Mouse (Mus musculus) right cerebral cortex, adult 18-20 months (tissue): ENCODE measurements at regions not wholly inside any gene's neighbourhood (a gene's known extent, or its start where the extent isn't known, plus 50 kb on each side); places are given as distances from the start of the nearest gene placed in this dataset.
"Not testable (repeated sequence)": the region's sequence is repeated elsewhere in the genome, so short reads cannot be mapped to it uniquely, and the experiment has no call there.

Experiments used
- DNase-seq: peaks from one replicate; pipeline ENCODE4 v3.0.0; 2022; ENCODE audit warnings: mixed read lengths

DNA sequence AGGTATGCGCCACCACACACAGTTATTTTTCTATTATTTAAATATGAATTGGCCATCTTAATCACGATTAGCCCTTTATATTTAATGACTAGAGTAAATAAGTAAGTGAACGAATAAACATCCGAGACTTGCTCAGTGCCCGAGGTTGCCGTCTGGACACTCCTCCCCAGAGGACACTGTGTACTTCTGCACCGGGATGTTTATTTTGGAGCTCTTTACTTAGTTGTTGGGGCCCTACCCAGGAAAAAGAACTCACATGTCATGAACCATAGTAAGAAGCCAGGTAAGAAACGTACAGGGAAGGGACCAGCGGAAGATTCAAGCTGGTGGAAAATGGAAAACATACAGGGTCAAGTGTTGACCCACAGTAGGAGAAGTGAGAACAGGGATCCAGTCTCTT, 89.0 kb downstream of the Akr1d1 start:
- DNase-seq, result no peak

DNA sequence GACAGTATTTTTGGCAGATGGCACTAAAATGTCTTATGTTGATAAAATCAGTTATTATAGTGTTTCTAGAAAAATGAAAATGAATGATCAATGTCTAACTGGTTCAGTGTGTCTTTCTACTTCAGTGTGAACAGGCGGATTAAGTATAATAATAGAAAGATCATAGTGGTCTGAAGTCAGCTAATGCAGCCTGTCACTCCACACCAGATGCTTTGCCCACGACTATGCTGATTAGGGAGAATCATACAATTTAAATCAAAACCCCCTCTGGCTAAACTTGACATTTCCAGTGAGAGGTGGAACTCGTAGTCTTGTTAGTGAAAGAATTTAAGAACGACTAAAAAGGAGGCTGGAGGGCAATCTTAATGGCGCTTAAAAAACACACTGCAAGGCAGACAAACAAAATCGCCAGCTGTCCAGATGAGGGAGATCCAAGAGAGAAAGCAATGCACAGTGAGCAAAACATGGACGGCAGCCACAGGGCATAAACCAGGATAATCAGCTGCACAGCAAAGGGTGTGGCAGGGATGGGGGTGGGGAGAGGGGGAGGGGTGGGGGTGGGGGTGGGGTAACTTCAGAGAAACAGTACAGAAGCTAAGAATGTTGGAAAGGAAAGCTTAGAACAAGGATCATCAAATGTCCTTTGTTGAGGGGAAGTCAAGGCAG, 91.5 kb downstream of the Akr1d1 start:
- DNase-seq, result no peak

- DNase-seq, result no peak
Observed at GRCm38 (mm10) chr6:37622273-37622672, 92.3 kb downstream of the Akr1d1 start.

- no peak for DNase-seq
Observed at GRCm38 (mm10) chr6:37627206-37627605, 97.2 kb downstream of the Akr1d1 start.

GRCm38 (mm10) chr6:37633948-37634347, 104.0 kb downstream of the Akr1d1 start:
- DNase-seq, result no peak

DNA sequence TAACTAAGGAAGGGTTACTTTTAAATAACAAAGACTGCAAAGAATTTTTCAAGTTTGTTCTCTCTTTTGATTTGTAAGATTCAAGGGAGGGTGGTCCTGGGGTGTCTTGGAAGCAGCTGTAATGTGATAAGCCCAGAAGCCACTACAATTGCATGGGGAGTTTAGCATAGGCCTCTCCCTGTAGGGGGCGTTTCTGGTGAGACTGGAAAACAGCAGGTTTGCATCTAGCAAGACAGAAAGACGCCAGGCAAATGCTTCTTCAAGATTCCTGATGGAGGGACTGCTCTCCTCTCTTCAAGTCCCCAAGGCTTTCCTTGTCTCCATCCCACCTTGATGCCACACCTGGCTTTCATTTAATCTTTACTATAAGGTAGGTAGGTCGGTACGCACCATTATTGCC, 112.1 kb downstream of the Akr1d1 start:
- no peak for DNase-seq

- peak; percentile 45 for DNase-seq
Observed at GRCm38 (mm10) chr6:37642701-37643121, 112.7 kb downstream of the Akr1d1 start.

DNA sequence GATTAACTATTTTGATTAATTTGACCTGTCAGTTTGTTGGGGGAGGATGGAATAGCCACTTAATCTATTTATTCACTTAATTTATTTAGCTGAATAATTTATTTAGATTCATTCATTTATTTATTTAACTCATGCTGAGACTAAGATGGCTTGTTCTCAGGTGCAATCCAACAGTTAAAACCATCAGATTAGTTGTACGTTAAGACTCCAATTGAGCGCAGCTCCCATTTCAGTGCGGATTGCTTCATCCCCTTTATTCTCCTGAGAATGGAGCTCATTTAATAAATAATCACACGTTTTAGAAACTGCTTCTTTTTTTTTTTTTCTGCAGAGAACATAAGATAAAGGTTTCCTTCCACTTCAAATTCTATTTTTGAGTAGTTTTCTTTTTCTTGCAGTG, 113.2 kb downstream of the Akr1d1 start:
- no peak for DNase-seq

- DNase-seq, result no peak
Observed at GRCm38 (mm10) chr6:37643718-37644117, 113.7 kb downstream of the Akr1d1 start.

DNA sequence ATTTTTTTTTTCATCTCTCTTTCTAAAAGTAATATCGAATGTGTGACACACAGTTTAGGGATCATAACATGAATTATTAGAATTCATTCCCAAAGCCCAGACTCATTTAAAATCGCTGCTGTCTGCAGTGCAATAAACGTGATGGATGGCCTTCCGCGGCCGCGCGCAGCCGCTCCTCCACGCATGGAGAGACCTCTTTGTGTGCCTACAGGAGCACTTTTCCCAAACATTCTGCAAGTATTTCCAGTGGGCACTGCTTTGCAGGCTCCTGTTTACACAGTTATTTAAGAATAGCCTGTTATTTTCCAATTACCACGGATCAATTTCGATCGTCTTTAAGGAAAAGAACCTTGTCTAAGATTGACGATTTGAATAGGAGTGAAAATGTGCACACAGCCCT, 115.6 kb downstream of the Akr1d1 start:
- DNase-seq, result no peak

DNA sequence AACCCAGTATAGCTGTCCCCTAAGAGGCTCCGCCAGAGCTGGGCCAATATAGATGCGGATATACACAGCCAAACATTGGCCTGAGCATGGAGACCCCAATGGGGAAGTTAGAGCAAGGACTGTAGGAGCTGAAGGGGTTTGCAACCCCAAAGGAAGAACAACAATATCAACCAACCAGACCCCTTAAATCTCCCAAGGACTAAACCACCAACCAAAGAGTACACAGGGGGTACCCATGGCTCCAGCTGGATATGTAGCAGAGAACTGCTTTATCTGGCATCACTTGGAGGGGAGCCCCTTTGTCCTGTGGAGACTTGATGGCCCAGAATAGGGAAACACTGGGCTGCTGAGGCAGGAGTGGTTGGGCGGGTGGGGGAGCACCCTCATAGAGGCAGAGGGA, 127.3 kb downstream of the Akr1d1 start:
- not testable (repeated sequence) for DNase-seq

- no peak for DNase-seq
Observed at GRCm38 (mm10) chr6:37658021-37658650, 128.2 kb downstream of the Akr1d1 start.

- no peak for DNase-seq
Observed at GRCm38 (mm10) chr6:37662747-37663146, 132.8 kb downstream of the Akr1d1 start.

- no peak for DNase-seq
Observed at GRCm38 (mm10) chr6:37665576-37665975, 135.6 kb downstream of the Akr1d1 start.

DNA sequence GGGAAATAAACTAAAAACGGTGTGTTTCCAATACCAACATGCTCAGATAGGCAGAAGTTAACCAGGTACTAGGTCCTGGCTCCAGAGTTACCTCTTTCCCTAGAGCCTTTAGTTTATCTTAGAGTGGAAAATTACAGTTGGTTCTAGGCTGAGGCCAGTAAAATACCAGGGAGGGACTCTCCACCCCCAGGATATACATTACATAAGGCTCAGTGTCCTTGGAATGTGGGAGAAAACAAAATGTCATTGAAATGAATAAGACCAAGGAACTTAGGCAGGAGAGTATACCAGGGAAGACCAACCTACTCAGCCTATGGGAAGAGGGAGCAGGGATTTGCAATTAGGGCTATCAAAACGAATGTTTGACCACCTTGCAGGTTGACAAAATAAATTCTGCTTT, 139.4 kb downstream of the Akr1d1 start:
- DNase-seq, result no peak

DNA sequence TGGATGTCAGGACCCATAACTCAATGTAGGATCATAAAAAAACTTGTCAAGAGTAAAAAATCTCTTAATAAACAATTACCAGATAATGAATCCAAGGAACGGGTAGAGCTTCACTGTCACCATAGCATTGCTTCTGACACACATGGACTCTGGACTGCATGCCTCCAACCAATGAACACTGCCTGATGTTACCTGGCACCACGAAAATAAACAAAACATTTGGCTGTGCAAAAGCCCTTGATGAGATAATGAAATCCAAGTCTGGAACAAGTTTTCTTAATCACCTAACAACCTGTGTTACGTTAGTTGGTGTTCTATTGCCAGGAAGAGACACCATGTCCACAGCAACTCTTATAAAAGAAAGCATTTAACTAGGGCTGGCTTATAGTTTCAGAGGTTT, 140.7 kb downstream of the Akr1d1 start:
- DNase-seq, result no peak

DNA sequence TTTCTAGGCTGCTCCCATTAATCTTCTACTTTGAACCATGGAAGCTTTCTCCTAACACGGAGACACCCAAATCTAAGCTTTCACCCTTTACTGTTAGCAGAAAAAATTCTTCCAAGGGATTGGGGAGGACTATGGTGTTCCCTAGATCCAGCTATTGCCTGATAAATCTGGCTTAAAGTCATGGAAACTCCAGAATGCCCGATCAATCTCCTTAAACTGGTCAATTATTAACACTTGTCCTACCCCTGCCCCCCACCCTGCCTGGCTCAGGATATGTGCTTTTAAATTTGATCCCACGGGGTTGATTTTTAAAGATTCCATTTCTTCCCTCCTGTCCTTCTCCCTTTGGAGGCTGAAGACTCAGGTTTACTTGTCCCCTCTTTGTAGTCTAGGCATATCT, 149.9 kb downstream of the Akr1d1 start:
- no peak for DNase-seq

GRCm38 (mm10) chr6:37681331-37681730, 151.4 kb downstream of the Akr1d1 start:
- DNase-seq, result not testable (repeated sequence)

DNA sequence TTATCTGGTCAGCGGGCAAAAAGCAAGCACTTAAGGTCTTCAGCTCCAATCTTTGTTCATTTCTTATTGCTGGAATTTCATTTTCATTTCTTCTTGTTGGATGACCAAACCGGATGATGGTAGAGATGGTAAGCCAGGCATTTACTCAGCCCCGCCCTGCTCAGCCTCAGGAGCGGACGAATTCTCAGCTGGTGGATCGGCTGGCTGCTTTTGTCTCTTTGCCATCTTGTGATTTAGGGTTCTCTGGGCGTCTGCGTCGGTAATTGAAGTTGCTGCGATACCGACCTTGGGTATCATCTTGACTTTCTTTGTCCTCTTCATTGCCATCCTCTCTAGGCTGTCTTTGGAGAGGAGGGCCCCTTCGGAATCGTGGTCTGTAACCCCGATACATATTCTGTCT, 156.1 kb downstream of the Akr1d1 start:
- no peak for DNase-seq

DNA sequence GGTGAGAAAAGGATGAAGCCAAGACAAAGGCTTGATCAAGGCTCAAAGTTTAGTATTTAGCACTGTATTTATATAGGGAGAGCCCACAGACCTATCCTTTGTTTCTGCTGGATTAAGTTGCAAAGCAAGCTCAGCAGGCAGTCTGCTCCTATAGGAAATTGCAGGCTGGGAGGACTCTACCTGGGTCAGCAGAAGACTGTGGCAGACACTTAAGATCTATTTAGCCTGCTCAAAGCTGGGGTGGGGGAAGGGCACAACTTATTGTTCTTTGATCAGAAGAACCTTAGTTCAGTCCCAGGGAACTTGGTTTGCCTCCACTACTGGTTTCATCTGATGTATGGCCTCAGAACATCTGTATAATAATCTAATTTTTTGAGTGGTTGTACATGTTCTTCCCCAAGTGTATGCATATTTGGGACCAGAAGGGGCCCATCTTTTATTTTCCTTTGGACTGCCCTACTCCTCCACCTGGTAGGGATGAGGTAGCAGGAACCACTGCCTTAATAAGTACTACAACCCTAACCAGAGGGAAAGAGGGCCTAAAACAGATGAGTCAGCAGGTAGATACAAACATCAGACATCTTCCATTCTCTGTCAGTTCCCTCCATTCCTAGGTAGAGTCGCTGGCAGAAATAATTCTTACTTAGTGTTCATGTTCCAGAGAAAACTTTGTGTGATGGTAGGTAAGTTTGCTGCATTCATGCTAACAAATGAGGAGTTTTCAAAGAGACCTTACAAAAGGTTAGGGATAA, 159.1 kb downstream of the Akr1d1 start:
- no peak for DNase-seq

DNA sequence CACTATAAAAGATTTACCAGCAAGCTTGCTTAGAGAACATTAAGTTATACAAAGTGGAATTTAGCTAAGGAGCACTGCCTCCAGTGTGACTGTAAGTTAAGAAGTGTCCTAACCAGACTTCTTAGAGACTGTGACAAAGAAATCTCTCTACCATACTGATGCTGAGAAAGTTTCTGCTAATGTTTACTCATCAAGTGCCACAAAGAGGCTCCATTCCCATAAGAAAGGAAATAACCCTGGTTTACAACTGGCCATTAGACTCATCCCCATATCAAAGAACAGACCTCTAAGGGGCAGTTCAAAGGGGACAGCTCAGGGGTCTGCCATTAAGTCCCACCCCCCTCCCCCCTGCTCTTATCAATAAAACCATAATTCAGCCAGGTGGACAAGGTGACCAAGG, 159.7 kb downstream of the Akr1d1 start:
- DNase-seq, result no peak

DNA sequence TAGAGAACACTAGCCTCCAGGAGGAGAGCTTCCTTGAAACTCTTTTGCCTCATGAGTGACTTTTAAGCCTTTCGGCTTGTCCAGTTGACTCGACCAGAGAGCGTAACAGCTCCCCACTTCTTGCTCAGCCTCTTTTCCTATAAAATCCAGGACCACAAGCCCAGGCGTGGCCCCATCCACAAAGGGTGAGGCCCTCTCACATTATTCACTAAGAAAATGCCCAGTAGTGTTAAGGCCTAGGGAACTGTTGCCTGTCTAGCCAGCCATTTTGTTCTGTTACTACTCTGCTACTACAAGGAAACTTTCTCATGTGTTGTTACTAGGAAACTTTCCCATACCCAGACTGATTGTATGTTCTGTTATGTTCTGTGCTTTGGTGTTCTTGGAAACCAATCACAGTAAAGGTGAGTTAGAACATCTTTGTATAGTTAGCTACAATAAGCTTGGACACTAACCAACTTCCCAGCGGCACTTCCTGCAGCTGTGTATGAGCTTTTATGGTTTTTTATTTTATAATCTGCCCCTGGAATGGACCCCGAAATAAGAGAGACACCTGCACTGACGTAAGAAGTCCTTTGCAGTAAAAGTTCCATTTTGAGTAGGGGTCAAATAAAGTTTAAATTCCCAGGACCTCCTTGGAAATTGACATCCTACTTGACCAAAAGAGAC, 162.1 kb downstream of the Akr1d1 start:
- DNase-seq, result no peak

GRCm38 (mm10) chr6:37692758-37693157, 162.8 kb downstream of the Akr1d1 start:
- DNase-seq, result no peak

GRCm38 (mm10) chr6:37696074-37696473, 166.1 kb downstream of the Akr1d1 start:
- DNase-seq, result no peak
